Mouse (Mus musculus) inflammation-experienced regulatory T-cells, adult 16 weeks (primary cell): Measurements from ENCODE around the gene Hsd11b1. TPM values are rescaled to one million over a fixed set of nuclear protein-coding genes. Genes with fewer than 3 reads are reported as not detected.

Experiments used
- polyA plus RNA-seq: library from polyadenylated mRNA; unstranded; fragments of 100-300 nt; shearing (Covaris generic); gene quantifications from one replicate; pipeline ENCODE4 v1.2.1, GENCODE M21; 2017

The Hsd11b1 gene
- 137 TPM for polyA plus RNA-seq

GRCm38 (mm10) chr1:193263955-193264598 is at the start of gene Hsd11b1:
TSS of gene Hsd11b1 (minus strand) at chr1:193264075.

DNA sequence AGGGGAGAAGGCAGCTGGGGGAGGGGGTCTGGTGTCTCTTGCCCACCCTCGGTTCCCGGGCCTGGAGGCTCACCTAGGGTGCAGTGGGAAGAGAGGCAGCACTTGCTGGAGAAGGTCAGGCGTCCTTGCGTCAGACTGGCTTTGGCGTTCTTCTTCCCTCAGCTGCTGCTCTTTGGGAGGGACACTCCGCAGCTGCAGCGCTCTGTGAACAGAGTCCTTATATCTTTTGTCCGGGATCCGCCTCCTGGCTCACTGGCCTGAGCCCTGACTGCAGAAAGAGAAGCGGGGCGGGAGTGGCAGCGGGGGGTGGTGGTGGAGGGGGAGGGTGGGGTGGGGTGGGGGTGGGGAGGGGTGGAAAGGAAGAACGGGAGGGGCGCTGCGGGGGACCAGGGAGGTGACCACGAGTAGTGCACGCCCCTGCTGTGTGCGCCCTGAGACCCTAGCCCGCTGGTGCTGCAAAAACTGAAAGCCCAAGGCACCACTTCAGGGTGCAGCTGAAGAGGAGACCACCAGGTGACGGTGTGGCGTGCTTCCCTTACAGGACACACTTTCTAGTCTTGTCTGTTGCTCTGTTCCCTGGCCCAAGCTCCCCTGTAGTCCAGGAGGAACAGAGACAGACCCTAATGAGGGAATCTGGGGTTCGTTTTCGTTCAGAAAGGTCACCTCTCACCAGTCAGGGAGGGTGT is 9.2 kb upstream of the Hsd11b1 start, which contains the start of gene G0s2:
TSS of gene G0s2 (minus strand) at position 302 of the 686 bp plus-strand sequence.

GRCm38 (mm10) chr1:193207503-193207902 is 56.4 kb downstream of the Hsd11b1 start, which contains the start of gene Lamb3:
TSS of gene Lamb3 (plus strand) at chr1:193207699.

GRCm38 (mm10) chr1:193201383-193201778 is 62.5 kb downstream of the Hsd11b1 start, which contains the start of gene Traf3ip3:
TSS of gene Traf3ip3 (minus strand) at chr1:193201703.

Other genes starting within 250 kb of the Hsd11b1 start
- 0.13 TPM for gene Syt14, start 228.3 kb downstream of the Hsd11b1 start, polyA plus RNA-seq
- gene Diexf, start 133.8 kb downstream of the Hsd11b1 start, polyA plus RNA-seq, result 5.4 TPM
- 22.5 TPM for gene Irf6, start 111.0 kb downstream of the Hsd11b1 start, polyA plus RNA-seq
- gene A130010J15Rik, start 96.0 kb downstream of the Hsd11b1 start, polyA plus RNA-seq, result 10.1 TPM
- 639 TPM for gene Traf3ip3, start 62.4 kb downstream of the Hsd11b1 start, polyA plus RNA-seq
- 23.6 TPM for gene Lamb3, start 56.4 kb downstream of the Hsd11b1 start, polyA plus RNA-seq
- 2.2 TPM for gene G0s2, start 9.1 kb upstream of the Hsd11b1 start, polyA plus RNA-seq
- gene Camk1g, start 106.2 kb upstream of the Hsd11b1 start, polyA plus RNA-seq, result not detected